Mouse (Mus musculus): ENCODE measurements at regions not wholly inside any gene's neighbourhood (a gene's known extent, or its start where the extent isn't known, plus 50 kb on each side); places are given as distances from the start of the nearest gene placed in this dataset.

DNA sequence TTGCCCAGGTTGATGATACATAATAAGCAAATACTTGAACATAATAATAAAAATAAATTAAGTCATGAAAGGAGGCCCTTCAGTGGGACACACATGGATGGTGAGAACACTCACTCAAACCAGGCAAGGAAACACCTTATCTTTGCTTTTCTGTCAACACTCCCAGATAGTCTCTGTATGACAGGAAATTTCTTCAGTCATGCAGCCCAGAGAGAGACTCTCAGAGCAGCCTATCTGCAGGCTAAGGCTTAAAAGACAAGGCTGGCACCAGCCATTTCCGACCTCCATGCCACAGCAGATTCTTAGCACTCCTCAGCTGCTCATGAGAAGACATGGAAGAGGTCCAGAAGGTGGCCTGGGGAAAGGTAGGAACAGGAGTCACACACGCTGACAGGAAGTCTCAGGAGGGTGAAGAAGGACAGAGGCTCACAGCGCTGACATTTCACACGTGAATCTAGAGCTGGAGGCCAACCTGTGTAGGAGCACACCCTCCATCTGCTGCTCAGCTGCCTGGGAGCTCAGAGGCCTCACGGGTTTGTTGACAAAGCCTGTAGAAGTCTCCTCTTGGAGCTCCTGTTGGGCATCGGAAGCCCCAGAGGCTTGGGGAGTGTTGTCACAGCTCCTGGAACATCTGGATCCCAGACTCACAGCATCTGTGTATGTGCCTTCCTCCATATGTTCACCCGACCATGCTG is 232.3 kb downstream of the Qk start:
- Histone ChIP-seq H3K36me3 (ENCODE audit: control insufficient read depth, insufficient read depth, low read length) (no peaks in the 10 kb centered on the region), H3K4me3 (ENCODE audit: low read depth, low read length) (no peak overlapping the region), H3K27ac (ENCODE audit: low read depth, low read length) (0 out of 2 replicates have a peak overlapping the region, but pooled peaks have one; percentile 47), H3K9me3 (replicated peaks; ENCODE audit: control insufficient read depth, low read length) (peaks cover 2% of the 10 kb centered on the region; the same call in 1 of the 2 replicates), H3K27me3 (ENCODE audit: control insufficient read depth, insufficient read depth, low read length) (no peaks in the 10 kb centered on the region), H3K9ac (ENCODE audit: low read depth, low read length) (no peak overlapping the region), H3K4me1 (ENCODE audit: control insufficient read depth, insufficient read depth, low read length) (peaks cover 8% of the 10 kb centered on the region; the same call in 1 of the 2 replicates), H3K4me2 (no peak overlapping the region)
- ATAC-seq (replicated peaks; ENCODE audit: insufficient number of reproducible peaks, low FRiP score, low TSS enrichment): 0 out of 2 replicates have a peak, but pooled peaks have one; percentile 26
- 32% methylated on average over 7 of the region's 7 CpGs for WGBS (ENCODE audit: insufficient replicate concordance)

DNA sequence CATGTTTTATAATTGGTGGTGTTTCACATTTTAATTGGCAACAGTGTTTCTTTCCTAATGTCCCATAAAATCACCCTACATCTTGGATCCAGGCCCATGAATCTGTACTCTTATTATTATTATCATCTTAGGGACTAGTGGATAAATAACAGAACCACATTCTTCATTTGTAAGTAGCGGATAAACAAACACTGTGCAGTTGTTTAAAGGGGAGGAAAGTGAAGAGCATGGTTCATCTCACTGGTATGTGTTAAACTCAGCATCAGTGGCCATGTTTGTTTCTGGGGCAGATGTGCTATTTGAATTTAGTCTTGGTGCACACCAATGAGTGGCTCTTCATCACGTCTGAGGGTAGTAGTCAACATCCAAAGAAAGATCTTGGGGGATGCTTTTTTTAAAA is 233.1 kb downstream of the Qk start:
- no peaks in the 10 kb centered on the region for H3K9me3 ChIP-seq (replicated peaks; ENCODE audit: control insufficient read depth, low read length)
- no peaks in the 10 kb centered on the region for H3K27me3 ChIP-seq (ENCODE audit: control insufficient read depth, insufficient read depth, low read length)
- H3K4me3 ChIP-seq (ENCODE audit: low read depth, low read length): no peak overlapping the region
- no peak for ATAC-seq (replicated peaks; ENCODE audit: insufficient number of reproducible peaks, low FRiP score, low TSS enrichment)
- 79% methylated on average over 2 of the region's 2 CpGs for WGBS (ENCODE audit: insufficient replicate concordance)
- no peak overlapping the region for H3K9ac ChIP-seq (ENCODE audit: low read depth, low read length)
- H3K36me3 ChIP-seq (ENCODE audit: control insufficient read depth, insufficient read depth, low read length): no peaks in the 10 kb centered on the region
- H3K27ac ChIP-seq (ENCODE audit: low read depth, low read length): no peak overlapping the region
- H3K4me1 ChIP-seq (ENCODE audit: control insufficient read depth, insufficient read depth, low read length): peaks cover 8% of the 10 kb centered on the region; the same call in 1 of the 2 replicates
- H3K4me2 ChIP-seq: no peak overlapping the region

DNA sequence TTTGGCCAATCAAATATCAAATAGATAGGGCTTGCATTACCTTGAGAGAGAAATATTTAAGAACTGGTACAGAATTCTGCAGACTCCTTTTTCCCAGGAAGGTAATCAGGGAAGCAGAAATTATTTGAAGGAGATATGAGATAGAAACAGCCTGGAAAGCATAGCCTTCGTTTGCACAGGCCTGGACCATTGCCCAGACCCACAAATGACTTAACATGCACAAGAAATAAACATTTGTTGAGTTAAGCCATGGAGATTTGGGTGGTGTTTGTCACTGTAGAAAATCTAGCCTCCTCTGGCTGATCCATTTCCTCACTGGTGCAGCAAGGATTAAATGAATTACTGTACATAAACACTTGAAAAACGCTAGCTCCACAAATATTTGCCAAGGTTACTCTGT is 233.5 kb downstream of the Qk start:
- no peak overlapping the region for H3K4me3 ChIP-seq (ENCODE audit: low read depth, low read length)
- H3K36me3 ChIP-seq (ENCODE audit: control insufficient read depth, insufficient read depth, low read length): no peaks in the 10 kb centered on the region
- ATAC-seq (replicated peaks; ENCODE audit: insufficient number of reproducible peaks, low FRiP score, low TSS enrichment): no peak
- H3K4me1 ChIP-seq (ENCODE audit: control insufficient read depth, insufficient read depth, low read length): peaks cover 8% of the 10 kb centered on the region; the same call in 1 of the 2 replicates
- H3K9ac ChIP-seq (ENCODE audit: low read depth, low read length): no peak overlapping the region
- H3K9me3 ChIP-seq (replicated peaks; ENCODE audit: control insufficient read depth, low read length): no peaks in the 10 kb centered on the region
- no peak overlapping the region for H3K27ac ChIP-seq (ENCODE audit: low read depth, low read length)
- WGBS (ENCODE audit: insufficient replicate concordance): 49% methylated on average over 2 of the region's 2 CpGs
- H3K27me3 ChIP-seq (ENCODE audit: control insufficient read depth, insufficient read depth, low read length): no peaks in the 10 kb centered on the region
- no peak overlapping the region for H3K4me2 ChIP-seq

DNA sequence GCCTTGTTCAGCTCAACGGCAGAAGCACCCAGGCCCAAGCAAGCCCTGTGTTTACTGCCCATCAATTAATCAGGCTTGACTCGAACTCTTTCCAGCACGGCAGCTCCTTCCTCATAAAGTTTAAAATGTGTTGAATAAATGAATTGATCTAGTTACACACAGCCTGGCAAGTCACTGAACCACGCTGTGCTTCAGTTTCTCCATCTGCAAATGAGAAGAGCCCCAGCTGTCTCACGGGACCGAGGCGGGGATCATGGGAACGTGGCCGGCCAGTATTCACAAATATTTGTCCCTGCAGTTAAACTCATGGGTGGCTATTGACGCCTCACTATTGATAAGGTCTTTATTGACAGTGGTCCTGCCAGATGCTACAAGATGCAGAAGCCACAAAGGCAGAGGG is 237.9 kb downstream of the Qk start:
- Histone ChIP-seq H3K27ac (ENCODE audit: low read depth, low read length) (no peak overlapping the region), H3K36me3 (ENCODE audit: control insufficient read depth, insufficient read depth, low read length) (no peaks in the 10 kb centered on the region), H3K4me1 (ENCODE audit: control insufficient read depth, insufficient read depth, low read length) (peaks cover 15% of the 10 kb centered on the region), H3K9me3 (replicated peaks; ENCODE audit: control insufficient read depth, low read length) (no peaks in the 10 kb centered on the region), H3K27me3 (ENCODE audit: control insufficient read depth, insufficient read depth, low read length) (no peaks in the 10 kb centered on the region), H3K4me3 (ENCODE audit: low read depth, low read length) (no peak overlapping the region), H3K4me2 (no peak overlapping the region), H3K9ac (ENCODE audit: low read depth, low read length) (no peak overlapping the region)
- WGBS (ENCODE audit: insufficient replicate concordance): 79% methylated on average over 10 of the region's 10 CpGs
- no peak for ATAC-seq (replicated peaks; ENCODE audit: insufficient number of reproducible peaks, low FRiP score, low TSS enrichment)

DNA sequence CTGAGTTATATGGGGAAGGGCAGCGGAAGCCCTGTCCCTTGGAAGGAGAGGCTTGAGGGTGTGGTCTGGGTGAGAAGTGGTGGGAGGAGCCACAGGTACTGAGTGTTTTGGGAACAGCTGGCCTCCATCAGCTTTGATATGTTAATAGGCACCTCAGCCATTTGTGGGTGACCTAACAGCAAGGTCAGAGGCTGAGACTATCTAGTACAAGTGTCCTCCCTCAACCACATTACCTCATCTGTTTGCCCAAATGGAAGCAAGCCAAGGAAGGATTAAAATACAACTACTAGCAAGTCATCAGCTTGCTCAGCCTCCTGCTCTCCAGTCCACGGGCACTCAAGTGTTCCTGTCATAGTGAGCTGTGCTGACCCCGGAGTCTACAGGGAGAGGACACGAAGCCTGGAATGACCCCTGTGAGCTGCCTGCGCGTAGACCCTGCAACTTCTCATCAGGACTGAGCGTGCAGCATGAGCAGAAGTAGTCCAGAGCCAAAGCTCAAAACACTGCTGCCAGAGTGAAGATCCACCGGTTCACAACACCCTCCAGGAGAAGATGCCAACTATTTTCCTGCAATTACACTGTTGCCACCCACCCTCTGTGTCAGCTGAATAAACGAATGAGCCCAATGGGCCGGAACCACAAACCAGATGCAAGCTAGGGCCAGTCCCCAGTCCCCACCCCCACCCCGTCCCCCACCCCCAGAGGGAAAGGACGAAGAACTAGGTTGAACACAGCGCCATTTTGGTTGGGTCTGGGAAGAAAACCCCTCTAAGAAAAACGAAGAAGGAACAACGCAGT is 239.6 kb downstream of the Qk start:
- 66% methylated on average over 15 of the region's 15 CpGs for WGBS (ENCODE audit: insufficient replicate concordance)
- H3K36me3 ChIP-seq (ENCODE audit: control insufficient read depth, insufficient read depth, low read length): no peaks in the 10 kb centered on the region
- H3K27ac ChIP-seq (ENCODE audit: low read depth, low read length): no peak overlapping the region
- no peak overlapping the region for H3K9ac ChIP-seq (ENCODE audit: low read depth, low read length)
- peaks cover 15% of the 10 kb centered on the region for H3K4me1 ChIP-seq (ENCODE audit: control insufficient read depth, insufficient read depth, low read length)
- ATAC-seq (replicated peaks; ENCODE audit: insufficient number of reproducible peaks, low FRiP score, low TSS enrichment): peak; percentile 71
- H3K4me3 ChIP-seq (ENCODE audit: low read depth, low read length): no peak overlapping the region
- no peak overlapping the region for H3K4me2 ChIP-seq
- H3K27me3 ChIP-seq (ENCODE audit: control insufficient read depth, insufficient read depth, low read length): no peaks in the 10 kb centered on the region
- no peaks in the 10 kb centered on the region for H3K9me3 ChIP-seq (replicated peaks; ENCODE audit: control insufficient read depth, low read length)

DNA sequence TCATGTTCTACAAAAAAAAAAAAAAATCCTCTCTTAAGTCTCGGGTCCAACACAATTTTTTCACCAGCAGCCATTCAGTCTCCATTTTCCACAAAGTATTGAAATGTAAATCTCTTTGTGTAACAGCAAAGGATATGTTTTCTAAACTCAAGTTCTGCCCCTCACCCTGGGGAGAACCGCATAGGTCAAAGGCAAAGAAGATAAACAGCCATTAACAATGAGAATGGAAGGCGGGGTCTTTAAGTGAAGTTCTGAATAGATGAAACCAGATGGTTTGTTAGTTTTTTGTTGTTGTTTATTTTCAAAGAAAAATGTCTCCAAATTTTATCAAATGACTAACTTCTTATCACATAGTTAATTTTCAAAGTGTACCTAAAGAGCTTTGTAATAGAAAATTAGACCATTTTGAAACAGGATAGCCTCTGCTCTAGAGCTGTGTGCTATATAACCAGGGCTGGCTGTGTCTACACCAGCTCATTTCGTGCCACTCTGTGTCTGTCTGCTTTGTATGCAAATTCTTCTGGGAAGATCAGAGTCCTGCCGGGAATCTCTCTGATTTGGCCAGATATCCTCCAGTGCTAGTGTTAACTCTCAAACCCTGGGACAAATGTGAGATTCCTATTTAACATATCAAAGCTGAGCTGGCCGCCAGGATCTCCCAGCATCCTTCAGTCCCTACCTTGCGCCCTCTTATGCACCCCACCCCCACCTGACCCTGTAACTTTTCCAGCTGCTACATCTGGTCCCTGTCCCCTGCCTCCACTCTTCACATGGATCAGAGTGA is 240.9 kb downstream of the Qk start:
- Histone ChIP-seq H3K27ac (ENCODE audit: low read depth, low read length) (no peak overlapping the region), H3K9ac (ENCODE audit: low read depth, low read length) (no peak overlapping the region)

DNA sequence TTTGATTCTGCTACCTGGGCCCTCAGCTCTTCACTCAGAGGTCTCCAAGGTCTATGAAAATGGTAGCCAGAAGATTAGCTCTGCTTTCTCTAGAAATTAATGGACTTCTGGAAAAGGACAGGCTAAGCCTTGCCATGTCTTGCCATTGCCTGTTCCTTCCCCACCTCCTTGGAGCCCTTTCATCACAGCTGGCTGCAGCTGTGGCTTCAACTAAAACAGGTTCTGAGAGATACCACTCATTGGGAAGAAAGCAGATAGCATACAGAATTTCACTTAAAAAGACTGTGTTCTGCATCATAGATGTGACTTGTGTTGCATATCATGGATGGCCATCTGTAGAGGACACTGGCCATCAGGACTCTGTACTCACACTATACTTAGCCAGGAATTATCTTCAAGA is 246.4 kb downstream of the Qk start:
- Histone ChIP-seq H3K27ac (ENCODE audit: low read depth, low read length) (no peak overlapping the region), H3K9me3 (replicated peaks; ENCODE audit: control insufficient read depth, low read length) (no peaks in the 10 kb centered on the region), H3K4me2 (no peak overlapping the region), H3K27me3 (ENCODE audit: control insufficient read depth, insufficient read depth, low read length) (no peaks in the 10 kb centered on the region), H3K36me3 (ENCODE audit: control insufficient read depth, insufficient read depth, low read length) (no peaks in the 10 kb centered on the region), H3K9ac (ENCODE audit: low read depth, low read length) (no peak overlapping the region), H3K4me1 (ENCODE audit: control insufficient read depth, insufficient read depth, low read length) (no peaks in the 10 kb centered on the region), H3K4me3 (ENCODE audit: low read depth, low read length) (no peak overlapping the region)
- no peak for ATAC-seq (replicated peaks; ENCODE audit: insufficient number of reproducible peaks, low FRiP score, low TSS enrichment)

More for the DNA sequence above, 240.9 kb downstream of the Qk start:
- Histone ChIP-seq H3K4me2 (no peak overlapping the region), H3K27me3 (ENCODE audit: control insufficient read depth, insufficient read depth, low read length) (no peaks in the 10 kb centered on the region), H3K36me3 (ENCODE audit: control insufficient read depth, insufficient read depth, low read length) (no peaks in the 10 kb centered on the region), H3K4me1 (ENCODE audit: control insufficient read depth, insufficient read depth, low read length) (peaks cover 15% of the 10 kb centered on the region), H3K4me3 (ENCODE audit: low read depth, low read length) (no peak overlapping the region), H3K9me3 (replicated peaks; ENCODE audit: control insufficient read depth, low read length) (no peaks in the 10 kb centered on the region)
- no peak for ATAC-seq (replicated peaks; ENCODE audit: insufficient number of reproducible peaks, low FRiP score, low TSS enrichment)
- 37% methylated on average over 7 of the region's 7 CpGs for WGBS (ENCODE audit: insufficient replicate concordance)

DNA sequence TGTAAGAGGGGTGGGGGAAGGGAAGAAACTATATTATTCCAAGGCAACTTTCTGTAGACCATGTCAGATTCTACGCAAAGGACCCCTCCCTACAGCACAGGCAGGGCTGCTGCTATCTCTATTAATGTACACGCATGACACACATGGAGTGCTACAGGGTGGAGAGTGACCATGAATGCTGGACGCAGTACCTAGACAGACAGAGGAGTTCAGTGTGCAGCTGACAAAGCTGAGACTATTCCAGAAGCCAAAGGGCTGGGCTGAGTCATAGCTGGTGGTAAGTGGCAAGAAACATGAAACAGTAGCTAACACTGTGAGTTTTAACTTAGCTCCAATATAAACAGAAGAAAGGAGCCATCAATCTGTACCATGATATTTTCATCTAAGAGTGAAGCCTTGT is 250.4 kb downstream of the Qk start:
- Histone ChIP-seq H3K4me3 (ENCODE audit: low read depth, low read length) (no peak overlapping the region), H3K27me3 (ENCODE audit: control insufficient read depth, insufficient read depth, low read length) (no peaks in the 10 kb centered on the region), H3K9ac (ENCODE audit: low read depth, low read length) (no peak overlapping the region), H3K36me3 (ENCODE audit: control insufficient read depth, insufficient read depth, low read length) (no peaks in the 10 kb centered on the region), H3K4me1 (ENCODE audit: control insufficient read depth, insufficient read depth, low read length) (no peaks in the 10 kb centered on the region), H3K27ac (ENCODE audit: low read depth, low read length) (no peak overlapping the region), H3K9me3 (replicated peaks; ENCODE audit: control insufficient read depth, low read length) (no peaks in the 10 kb centered on the region), H3K4me2 (no peak overlapping the region)
- ATAC-seq (replicated peaks; ENCODE audit: insufficient number of reproducible peaks, low FRiP score, low TSS enrichment): no peak
- 71% methylated on average over 3 of the region's 3 CpGs for WGBS (ENCODE audit: insufficient replicate concordance)

Data from heart, embryonic 11.5 days (tissue).